Mouse (Mus musculus): ENCODE measurements at regions not wholly inside any gene's neighbourhood (a gene's known extent, or its start where the extent isn't known, plus 50 kb on each side); places are given as distances from the start of the nearest gene placed in this dataset.

DNA sequence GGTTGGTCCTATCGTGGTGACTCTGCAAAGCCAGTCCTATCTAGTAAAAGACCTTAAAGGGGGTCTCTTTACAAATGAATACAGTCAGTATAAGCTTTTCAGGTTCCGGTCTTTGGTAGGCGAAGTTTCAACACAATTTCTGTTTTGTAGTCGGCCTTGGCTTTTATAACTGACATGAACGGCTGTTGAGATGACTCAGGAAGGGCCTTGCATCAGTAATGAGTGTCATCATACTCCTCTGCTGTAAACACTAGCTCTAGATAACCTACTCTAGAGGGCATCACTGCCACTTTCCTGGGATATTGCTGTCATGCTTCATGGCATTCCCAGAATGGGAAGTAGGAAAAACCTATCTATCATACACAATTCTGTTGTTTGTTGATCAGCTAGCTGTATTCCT lies 312.9 kb downstream of the Klf5 start:
- TF ChIP-seq GATA1 (IDR thresholded peaks at IDR 0.05; ENCODE audit: borderline replicate concordance, low read length), result no peak
- no peak for TF ChIP-seq FLI1 (IDR thresholded peaks at IDR 0.05; ENCODE audit: low read length)

Measured in megakaryocyte, embryonic 14.5 days (primary cell).